38 mouse cellular contexts compared by ENCODE assay signal in the genomic region with DNA sequence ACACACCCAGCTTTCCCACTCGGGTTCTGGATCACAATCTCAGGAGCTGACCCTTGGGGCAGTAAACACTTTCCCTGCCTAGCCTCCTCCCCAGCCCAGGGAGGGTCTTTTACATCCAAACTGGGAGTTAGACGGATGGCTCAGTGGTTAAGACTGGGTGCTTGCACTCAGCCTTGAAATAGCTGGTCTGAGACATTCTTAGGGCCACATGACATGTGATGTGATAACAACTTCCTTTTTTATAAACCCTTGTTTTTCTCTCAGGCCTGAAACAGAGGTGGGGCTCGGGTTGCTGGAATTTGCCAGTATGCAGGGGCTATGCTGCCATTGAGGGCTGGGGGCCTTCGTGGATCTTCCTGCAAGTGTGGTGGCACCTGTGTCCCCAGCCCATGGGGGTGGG. TPM values are rescaled to one million over a fixed set of nuclear protein-coding genes. Genes with fewer than 3 reads are reported as not detected.
DNase-seq lines count a peak whose midpoint lies in the region; ATAC-seq and TF ChIP-seq lines count a peak whose summit lies in the region.
"Had no signal": no experiment of that assay in that cellular context is flagged by ENCODE, and none has a peak within 500 bp of the region (broad histone marks: within the 10 kb centered on the region; RNA-seq: fewer than 3 reads in every experiment).

No protein-coding gene starts in this region.

- H3K27ac ChIP-seq in liver, adult 2 months (replicated peaks; ENCODE audit: insufficient read depth, low read depth, low read length) = peak overlapping the region; percentile 60
- no peak overlapping the region for H3K27ac ChIP-seq in liver, embryonic 12.5 days
- peak overlapping the region; percentile 68 for H3K27ac ChIP-seq in spleen, adult 2 months (ENCODE audit: insufficient read depth, low read length)
- peak overlapping the region; percentile 48 for H3K27ac ChIP-seq in brown adipose tissue, adult 24 weeks (replicated peaks; ENCODE audit: low read depth, low read length)
- H3K27ac ChIP-seq in forebrain, embryonic 10.5 days = no peak overlapping the region
- H3K27ac ChIP-seq: embryonic facial prominence, embryonic 13.5 days; heart, embryonic 10.5 days; heart, embryonic 15.5 days; kidney, embryonic 15.5 days; left cerebral cortex, adult 2 months; limb, embryonic 13.5 days; midbrain, embryonic 12.5 days; neural tube, embryonic 13.5 days had no signal

- ATAC-seq in liver, embryonic 12.5 days = no peak
- ATAC-seq: CD4-positive, CD25-positive, alpha-beta regulatory T cell, adult 4 months; forebrain, embryonic 16.5 days; hindbrain, embryonic 16.5 days had no signal

- H3K36me3 ChIP-seq in liver, adult 2 months (ENCODE audit: control insufficient read depth, insufficient read depth, low read length) = no peaks in the 10 kb centered on the region
- no peaks in the 10 kb centered on the region for H3K36me3 ChIP-seq in liver, embryonic 12.5 days
- no peaks in the 10 kb centered on the region for H3K36me3 ChIP-seq in spleen, adult 2 months (ENCODE audit: control insufficient read depth, insufficient read depth, low read length)
- no peaks in the 10 kb centered on the region for H3K36me3 ChIP-seq in forebrain, embryonic 10.5 days (replicated peaks)
- H3K36me3 ChIP-seq: embryonic facial prominence, embryonic 13.5 days; heart, embryonic 10.5 days; heart, embryonic 15.5 days; kidney, embryonic 15.5 days; limb, embryonic 13.5 days; midbrain, embryonic 12.5 days; neural tube, embryonic 13.5 days had no signal

- H3K4me1 ChIP-seq in liver, adult 2 months (ENCODE audit: control insufficient read depth, insufficient read depth, low read length) = peaks cover 6% of the 10 kb centered on the region; the same call in 1 of the 2 replicates
- peaks cover 55% of the 10 kb centered on the region for H3K4me1 ChIP-seq in liver, embryonic 12.5 days
- H3K4me1 ChIP-seq in spleen, adult 2 months (ENCODE audit: control insufficient read depth, insufficient read depth, insufficient read length) = peaks cover 19% of the 10 kb centered on the region; the same call in 1 of the 2 replicates
- H3K4me1 ChIP-seq in brown adipose tissue, adult 24 weeks (ENCODE audit: control insufficient read depth, insufficient read depth, insufficient read length, low read length) = peaks cover 7% of the 10 kb centered on the region
- peaks cover 34% of the 10 kb centered on the region for H3K4me1 ChIP-seq in forebrain, embryonic 10.5 days

- H3K79me2 ChIP-seq in liver, adult 2 months (ENCODE audit: control insufficient read depth, insufficient read depth, low read length) = peaks cover 2% of the 10 kb centered on the region; the same call in 1 of the 2 replicates

- H3K9me3 ChIP-seq in liver, embryonic 12.5 days (replicated peaks) = no peaks in the 10 kb centered on the region
- no peaks in the 10 kb centered on the region for H3K9me3 ChIP-seq in forebrain, embryonic 10.5 days
- H3K9me3 ChIP-seq: embryonic facial prominence, embryonic 13.5 days; heart, embryonic 10.5 days; heart, embryonic 15.5 days; kidney, embryonic 15.5 days; limb, embryonic 13.5 days; midbrain, embryonic 12.5 days; neural tube, embryonic 13.5 days had no signal

- WGBS in liver, adult 2 months = 73% methylated on average over 4 of the region's 4 CpGs
- 43% methylated on average over 4 of the region's 4 CpGs for WGBS in liver, embryonic 12.5 days (ENCODE audit: insufficient replicate concordance)
- WGBS in spleen, adult 2 months = 33% methylated on average over 4 of the region's 4 CpGs
- 82% methylated on average over 4 of the region's 4 CpGs for WGBS in forebrain, embryonic 10.5 days

- no peak for TF ChIP-seq CTCF in liver, adult 2 months (IDR thresholded peaks at IDR 0.05; ENCODE audit: low read depth, low read length)
- no peak for TF ChIP-seq CTCF in spleen, adult 2 months (IDR thresholded peaks at IDR 0.05; ENCODE audit: extremely low read depth, insufficient read depth, insufficient read length, insufficient replicate concordance)

- H3K4me2 ChIP-seq in liver, embryonic 12.5 days = no peak overlapping the region
- H3K4me2 ChIP-seq: embryonic facial prominence, embryonic 13.5 days; heart, embryonic 15.5 days; kidney, embryonic 15.5 days; limb, embryonic 13.5 days; midbrain, embryonic 12.5 days; neural tube, embryonic 13.5 days had no signal

- TF ChIP-seq POLR2A in liver, adult 2 months (IDR thresholded peaks at IDR 0.05; ENCODE audit: extremely low read depth, insufficient read depth, low read length) = no peak
- no peak for TF ChIP-seq POLR2A in spleen, adult 2 months (IDR thresholded peaks at IDR 0.05; ENCODE audit: low read depth, low read length)

- peak overlapping the region; percentile 24; the same call in 1 of the 2 replicates for H3K9ac ChIP-seq in liver, adult 2 months (ENCODE audit: low read depth, low read length)
- no peak overlapping the region for H3K9ac ChIP-seq in liver, embryonic 12.5 days
- H3K9ac ChIP-seq: embryonic facial prominence, embryonic 13.5 days; heart, embryonic 15.5 days; kidney, embryonic 15.5 days; limb, embryonic 13.5 days; midbrain, embryonic 12.5 days had no signal

- no peak for DNase-seq in liver, adult 2 months (ENCODE audit: extremely low read depth, low read depth, low spot score)
- no peak for DNase-seq in spleen, adult 2 months (ENCODE audit: low read depth in 1 of 2, low spot score in 2 of 2)
- no peak for DNase-seq in spleen, postnatal 10 days (ENCODE audit: low spot score in 2 of 2)
- no peak for DNase-seq in adrenal gland, postnatal 4 days (ENCODE audit: low spot score in 2 of 2)
- DNase-seq in forebrain, embryonic 10.5 days (ENCODE audit: extremely low spot score, low spot score) = no peak
- DNase-seq: adrenal gland, postnatal 25 days; cerebellum, adult 11 months; cerebellum, adult 9-10 months; kidney, adult 18-20 months; kidney, postnatal 25 days; lung, postnatal 10 days; thymus, postnatal 4 days had no signal

- no peak overlapping the region for H3K4me3 ChIP-seq in liver, adult 2 months (ENCODE audit: insufficient read depth, low read depth, low read length)
- H3K4me3 ChIP-seq in liver, embryonic 12.5 days = no peak overlapping the region
- H3K4me3 ChIP-seq in spleen, adult 2 months (ENCODE audit: extremely low read depth, insufficient read depth, insufficient read length) = no peak overlapping the region
- H3K4me3 ChIP-seq in brown adipose tissue, adult 24 weeks (ENCODE audit: insufficient read depth, low read depth, low read length) = no peak overlapping the region
- no peak overlapping the region for H3K4me3 ChIP-seq in forebrain, embryonic 10.5 days
- H3K4me3 ChIP-seq: embryonic facial prominence, embryonic 13.5 days; heart, embryonic 10.5 days; heart, embryonic 15.5 days; kidney, embryonic 15.5 days; left cerebral cortex, adult 2 months; limb, embryonic 13.5 days; midbrain, embryonic 12.5 days; neural tube, embryonic 13.5 days had no signal

- no peaks in the 10 kb centered on the region for H3K27me3 ChIP-seq in liver, adult 2 months (ENCODE audit: control insufficient read depth, insufficient read depth, low read length)
- H3K27me3 ChIP-seq in liver, embryonic 12.5 days (replicated peaks) = peaks cover 10% of the 10 kb centered on the region; the same call in 1 of the 2 replicates
- H3K27me3 ChIP-seq in spleen, adult 2 months (ENCODE audit: control insufficient read depth, insufficient read depth, low read length) = no peaks in the 10 kb centered on the region
- peaks cover 9% of the 10 kb centered on the region for H3K27me3 ChIP-seq in forebrain, embryonic 10.5 days (ENCODE audit: poor library complexity, severe bottlenecking)
- H3K27me3 ChIP-seq: embryonic facial prominence, embryonic 13.5 days; heart, embryonic 15.5 days; kidney, embryonic 15.5 days; limb, embryonic 13.5 days had no signal

RNA-seq across cellular contexts. Expression of gene Aldh2, which starts 3.7 kb away (rescaled TPM):
- total RNA-seq in liver, adult 2 months (2014; rRNA removed) = 1,488 and 1,502 TPM in 2 replicates
- 3,750 and 4,351 TPM in 2 replicates for polyA plus RNA-seq in liver, adult 2 months (2012; rRNA removed)
- 143 and 146 TPM in 2 replicates for polyA plus RNA-seq in liver, embryonic 12.5 days (2016; fragmentation: Nextera tagmentation; extraction: Ambion mirVana)
- 384 and 386 TPM in 2 replicates for polyA plus RNA-seq in spleen, adult 2 months (2012; rRNA removed)
- polyA plus RNA-seq in brown adipose tissue, adult 24 weeks (2012; ENCODE audit: insufficient read depth, insufficient read length, missing spikeins) = 645 and 839 TPM in 2 replicates
- total RNA-seq in adrenal gland, postnatal 4 days (2021) = 100 to 1,000 TPM; 858 to 942 TPM
- polyA plus RNA-seq in forebrain, embryonic 10.5 days (2016; fragmentation: Nextera tagmentation; extraction: Ambion mirVana) = 125 TPM in 2 replicates

RNA-seq across cellular contexts. Expression of gene Acad12, which starts 21.4 kb away (rescaled TPM):
- 9.6 and 14.4 TPM in 2 replicates for total RNA-seq in liver, adult 2 months (2014; rRNA removed)
- 9.1 and 10.1 TPM in 2 replicates for polyA plus RNA-seq in liver, adult 2 months (2012; rRNA removed)
- polyA plus RNA-seq in liver, embryonic 12.5 days (2016; fragmentation: Nextera tagmentation; extraction: Ambion mirVana) = 1.6 and 1.9 TPM in 2 replicates
- 3.9 and 5.5 TPM in 2 replicates for polyA plus RNA-seq in spleen, adult 2 months (2012; rRNA removed)
- polyA plus RNA-seq in brown adipose tissue, adult 24 weeks (2012; ENCODE audit: insufficient read depth, insufficient read length, missing spikeins) = 18.4 and 32.3 TPM in 2 replicates
- 10 to 100 TPM; 13.3 to 14.5 TPM for total RNA-seq in adrenal gland, postnatal 4 days (2021)
- polyA plus RNA-seq in forebrain, embryonic 10.5 days (2016; fragmentation: Nextera tagmentation; extraction: Ambion mirVana) = 2.7 and 3.0 TPM in 2 replicates

RNA-seq across cellular contexts. Expression of gene Mapkapk5, which starts 51.6 kb away (rescaled TPM):
- total RNA-seq in liver, adult 2 months (2014; rRNA removed) = 39.0 and 40.1 TPM in 2 replicates
- polyA plus RNA-seq in liver, adult 2 months (2012; rRNA removed) = 16.8 and 21.7 TPM in 2 replicates
- 33.6 and 35.8 TPM in 2 replicates for polyA plus RNA-seq in liver, embryonic 12.5 days (2016; fragmentation: Nextera tagmentation; extraction: Ambion mirVana)
- polyA plus RNA-seq in spleen, adult 2 months (2012; rRNA removed) = 17.9 and 18.9 TPM in 2 replicates
- polyA plus RNA-seq in brown adipose tissue, adult 24 weeks (2012; ENCODE audit: insufficient read depth, insufficient read length, missing spikeins) = 47.1 and 76.5 TPM in 2 replicates
- total RNA-seq in adrenal gland, postnatal 4 days (2021) = 10 to 100 TPM; 82.4 to 92.1 TPM
- polyA plus RNA-seq in forebrain, embryonic 10.5 days (2016; fragmentation: Nextera tagmentation; extraction: Ambion mirVana) = 47.3 and 53.1 TPM in 2 replicates

RNA-seq across cellular contexts. Expression of gene Adam1a, which starts 52.0 kb away (rescaled TPM):
- 2.5 and 2.8 TPM in 2 replicates for total RNA-seq in liver, adult 2 months (2014; rRNA removed)
- 0.85 and 1.4 TPM in 2 replicates for polyA plus RNA-seq in liver, adult 2 months (2012; rRNA removed)
- 0.26 and 0.54 TPM in 2 replicates for polyA plus RNA-seq in liver, embryonic 12.5 days (2016; fragmentation: Nextera tagmentation; extraction: Ambion mirVana)
- 2.1 and 2.8 TPM in 2 replicates for polyA plus RNA-seq in spleen, adult 2 months (2012; rRNA removed)
- 0.52 and 0.71 TPM in 2 replicates for polyA plus RNA-seq in brown adipose tissue, adult 24 weeks (2012; ENCODE audit: insufficient read depth, insufficient read length, missing spikeins)
- 1 to 10 TPM; 9.6 to 9.9 TPM for total RNA-seq in adrenal gland, postnatal 4 days (2021)
- polyA plus RNA-seq in forebrain, embryonic 10.5 days (2016; fragmentation: Nextera tagmentation; extraction: Ambion mirVana) = 1.1 TPM in 2 replicates

RNA-seq across cellular contexts. Expression of gene Gm42878, which starts 52.0 kb away (rescaled TPM):
- 0.09 TPM in 1 of 2 replicates, not detected in the other for total RNA-seq in liver, adult 2 months (2014; rRNA removed)
- not detected in 2 replicates for polyA plus RNA-seq in liver, adult 2 months (2012; rRNA removed)
- not detected in 2 replicates for polyA plus RNA-seq in liver, embryonic 12.5 days (2016; fragmentation: Nextera tagmentation; extraction: Ambion mirVana)
- 0.19 TPM in 1 of 2 replicates, not detected in the other for polyA plus RNA-seq in spleen, adult 2 months (2012; rRNA removed)
- polyA plus RNA-seq in brown adipose tissue, adult 24 weeks (2012; ENCODE audit: insufficient read depth, insufficient read length, missing spikeins) = not detected in 2 replicates
- not detected for total RNA-seq in adrenal gland, postnatal 4 days (2021)
- polyA plus RNA-seq in forebrain, embryonic 10.5 days (2016; fragmentation: Nextera tagmentation; extraction: Ambion mirVana) = not detected in 2 replicates
- total RNA-seq: adrenal gland, postnatal 25 days; common myeloid progenitor, adult 5-6 weeks; heart, postnatal 25 days; layer of hippocampus, adult 18-20 months; layer of hippocampus, postnatal 14 days; left cerebral cortex, postnatal 36 days; midbrain, postnatal 0 days had no signal
- polyA plus RNA-seq: CD4-positive, CD25-positive, alpha-beta regulatory T cell, adult 4 months; embryonic facial prominence, embryonic 13.5 days; forebrain, embryonic 11.5 days; forebrain, embryonic 16.5 days; gonadal fat pad, adult 2 months; heart, embryonic 10.5 days; heart, embryonic 15.5 days; hindbrain, embryonic 11.5 days; hindbrain, embryonic 16.5 days; intestine, embryonic 14.5 days; kidney, embryonic 15.5 days; limb, embryonic 13.5 days; liver, embryonic 16.5 days; midbrain, embryonic 12.5 days; midbrain, postnatal 0 days; neural tube, embryonic 13.5 days; small intestine, adult 2 months; thymus, postnatal 0 days had no signal

Comparison
In these comparisons a context has a peak if more than half of its experiments do, and no peak if none do; other contexts are left out.
1. H3K27ac ChIP-seq: peak in liver, adult 2 months (single experiment), spleen, adult 2 months (single experiment) and brown adipose tissue, adult 24 weeks (single experiment); none in liver, embryonic 12.5 days (single experiment) and forebrain, embryonic 10.5 days (single experiment).